Mouse (Mus musculus) cerebellum, adult (tissue): ENCODE data around the gene Stat5b.
A peak's percentile ranks its signal among the peaks of the same experiment; 100 is the strongest.

Experiments used
- ATAC-seq: cut with Nextera tagmentation; 2 replicates; pipeline ENCODE4 v1.9.2; 2017; ENCODE audit warnings: mild to moderate bottlenecking, moderate library complexity, mixed read lengths; ENCODE audit not compliant: insufficient number of reproducible peaks, low FRiP score, low TSS enrichment

Stat5b gene

GRCm38 (mm10) chr11:100746546-100746945 is 104.0 kb downstream of the Stat5b start:
- no peak for ATAC-seq

GRCm38 (mm10) chr11:100745085-100745484 is 105.4 kb downstream of the Stat5b start:
- ATAC-seq = no peak

GRCm38 (mm10) chr11:100741348-100741747 is 109.2 kb downstream of the Stat5b start:
- ATAC-seq = no peak

- ATAC-seq = no peak
Observed at GRCm38 (mm10) chr11:100738749-100739148, 111.8 kb downstream of the Stat5b start.

- ATAC-seq = peak; percentile 98
Observed at GRCm38 (mm10) chr11:100738066-100738604, 112.4 kb downstream of the Stat5b start, which contains the start of gene Rab5c. TSS of gene Rab5c (minus strand) at chr11:100738215.

GRCm38 (mm10) chr11:100737105-100737733 is 113.3 kb downstream of the Stat5b start:
- ATAC-seq = no peak

- no peak for ATAC-seq
Observed at GRCm38 (mm10) chr11:100736746-100737080, 113.8 kb downstream of the Stat5b start.

- no peak for ATAC-seq
Observed at GRCm38 (mm10) chr11:100735954-100736745, 114.4 kb downstream of the Stat5b start.

- no peak for ATAC-seq
Observed at GRCm38 (mm10) chr11:100735134-100735865, 115.2 kb downstream of the Stat5b start.
